Mouse (Mus musculus) neural tube, embryonic 12.5 days (tissue): ENCODE measurements at regions not wholly inside any gene's neighbourhood (a gene's known extent, or its start where the extent isn't known, plus 50 kb on each side); places are given as distances from the start of the nearest gene placed in this dataset.

Experiments used
- ATAC-seq: fragments of 200-750 bp; cut with Nextera tagmentation; 2 replicates; pipeline ENCODE4 v1.8.0; 2017; ENCODE audit warnings: low read depth, mild to moderate bottlenecking, moderate TSS enrichment, moderate library complexity; ENCODE audit not compliant: low FRiP score
- H3K27ac ChIP-seq: fragments of 300-500 bp; sonication (generic); 2 replicates; pipeline ENCODE4 v1.5.1; 2016
- H3K27me3 ChIP-seq: fragments of 300-500 bp; sonication (generic); replicated peaks from 2 replicates; pipeline ENCODE4 v1.6.1; 2016; ENCODE audit warnings: mild to moderate bottlenecking
- H3K36me3 ChIP-seq: fragments of 300-500 bp; sonication (generic); 2 replicates; pipeline ENCODE4 v1.6.1; 2016; ENCODE audit warnings: mild to moderate bottlenecking
- H3K4me1 ChIP-seq: fragments of 300-500 bp; sonication (generic); 2 replicates; pipeline ENCODE4 v1.6.1; 2016
- H3K4me2 ChIP-seq: fragments of 300-500 bp; sonication (generic); replicated peaks from 2 replicates; pipeline ENCODE4 v1.6.1; 2016; ENCODE audit warnings: mild to moderate bottlenecking
- H3K4me3 ChIP-seq: fragments of 300-500 bp; sonication (generic); 2 replicates; pipeline ENCODE4 v1.5.1; 2016
- H3K9ac ChIP-seq: fragments of 300-500 bp; sonication (generic); 2 replicates; pipeline ENCODE4 v1.6.1; 2016; ENCODE audit warnings: mild to moderate bottlenecking
- H3K9me3 ChIP-seq: fragments of 300-500 bp; sonication (generic); 2 replicates; pipeline ENCODE4 v1.6.1; 2016; ENCODE audit warnings: mild to moderate bottlenecking
- WGBS: fragments of 180-500 bp; shearing (Covaris S2); methylation state at CpG from one replicate; pipeline ENCODE4 v1.1.7; 2016; 5-methylcytosine and 5-hydroxymethylcytosine counted together

GRCm38 (mm10) chr9:12692329-12692728, 553.3 kb downstream of the Jrkl start:
- Histone ChIP-seq H3K27me3 (no peaks in the 10 kb centered on the region), H3K4me1 (no peaks in the 10 kb centered on the region), H3K9me3 (no peaks in the 10 kb centered on the region), H3K4me3 (no peak overlapping the region), H3K36me3 (no peaks in the 10 kb centered on the region), H3K27ac (no peak overlapping the region), H3K9ac (no peak overlapping the region), H3K4me2 (no peak overlapping the region)
- 58% methylated on average over 4 of the region's 4 CpGs for WGBS
- ATAC-seq = no peak

DNA sequence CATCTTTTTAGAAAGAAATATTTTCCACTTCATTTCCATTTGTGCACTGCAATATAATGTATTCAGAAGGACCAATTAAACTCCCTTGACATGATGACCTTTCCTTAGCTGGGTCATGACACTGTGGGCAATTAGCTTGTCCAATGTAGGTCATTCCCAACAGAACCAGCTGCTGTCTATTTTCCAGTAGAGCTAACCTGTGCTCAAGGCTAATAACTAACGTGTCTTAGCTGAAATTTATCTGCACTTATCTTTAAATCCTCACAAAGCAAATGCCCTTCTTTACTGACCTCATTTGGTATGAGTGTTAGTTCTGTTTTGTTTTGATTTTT, 554.7 kb downstream of the Jrkl start:
- no peak overlapping the region for H3K9ac ChIP-seq
- H3K27ac ChIP-seq = no peak overlapping the region
- no peaks in the 10 kb centered on the region for H3K27me3 ChIP-seq
- 22% methylated on average over 1 of the region's 1 CpGs for WGBS
- ATAC-seq = no peak
- no peak overlapping the region for H3K4me2 ChIP-seq
- H3K36me3 ChIP-seq = no peaks in the 10 kb centered on the region
- no peaks in the 10 kb centered on the region for H3K4me1 ChIP-seq
- H3K9me3 ChIP-seq = no peaks in the 10 kb centered on the region
- H3K4me3 ChIP-seq = no peak overlapping the region

GRCm38 (mm10) chr9:12690182-12690947, 555.3 kb downstream of the Jrkl start:
- no peaks in the 10 kb centered on the region for H3K9me3 ChIP-seq
- no peaks in the 10 kb centered on the region for H3K27me3 ChIP-seq
- no peak overlapping the region for H3K27ac ChIP-seq
- H3K36me3 ChIP-seq = no peaks in the 10 kb centered on the region
- H3K4me1 ChIP-seq = no peaks in the 10 kb centered on the region
- H3K9ac ChIP-seq = no peak overlapping the region
- WGBS = 21% methylated on average over 5 of the region's 5 CpGs
- no peak overlapping the region for H3K4me3 ChIP-seq
- 0 out of 2 replicates have a peak, but pooled peaks have one; percentile 25 for ATAC-seq
- H3K4me2 ChIP-seq = no peak overlapping the region
